Mouse (Mus musculus) spleen, adult 2 months (tissue): ENCODE measurements around the gene Gba2.

Source experiments
- CTCF ChIP-seq: fragments of 200-500 bp; IDR thresholded peaks from 2 replicates; pipeline ENCODE4 v1.5.1; 2011; ENCODE audit warnings: mild to moderate bottlenecking, inconsistent platforms; ENCODE audit not compliant: insufficient read depth, insufficient read length, insufficient replicate concordance; ENCODE audit errors: extremely low read depth
- POLR2A ChIP-seq: fragments of 200-500 bp; IDR thresholded peaks from 2 replicates; pipeline ENCODE4 v1.6.1; 2011; ENCODE audit warnings: low read depth, low read length, inconsistent platforms

- TF ChIP-seq CTCF (no peak), POLR2A (no peak)
Measured at GRCm38 (mm10) chr4:43591961-43592360, 13.3 kb upstream of the Gba2 start.
